Mouse (Mus musculus): Measurements from ENCODE around the gene Zfp874a. TPM values are rescaled to one million over a fixed set of nuclear protein-coding genes. Genes with fewer than 3 reads are reported as not detected.
"Not testable (repeated sequence)": the region's sequence is repeated elsewhere in the genome, so short reads cannot be mapped to it uniquely, and the experiment has no call there.

Zfp874a gene
- polyA plus RNA-seq, 1 experiment from 2014 or later, result 6.0 TPM

DNA sequence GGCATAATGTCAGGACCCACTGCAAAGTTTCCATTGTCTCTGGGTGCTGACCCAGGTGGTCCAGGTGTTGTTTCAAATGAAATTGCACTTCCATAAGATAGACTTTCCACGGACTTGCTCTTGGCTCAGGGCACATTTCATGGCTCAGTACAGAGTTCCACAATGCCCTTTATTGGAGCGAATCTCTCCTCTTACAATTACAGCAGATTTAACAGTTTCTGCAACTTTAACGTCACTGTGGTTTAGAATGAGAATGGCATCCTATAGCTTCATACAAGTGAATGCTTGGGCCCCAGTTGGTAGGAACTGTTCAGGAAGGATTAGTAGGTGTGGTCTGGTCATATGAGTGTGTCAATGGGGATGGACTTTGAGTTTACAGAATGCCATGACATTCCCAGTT, 14.3 kb downstream of the Zfp874a start:
- H3K36me3 ChIP-seq (replicated peaks); H3K9ac ChIP-seq; H3K27ac ChIP-seq (replicated peaks); ATAC-seq (ENCODE audit: insufficient read depth); H3K4me3 ChIP-seq (replicated peaks); H3K27me3 ChIP-seq; H3K4me1 ChIP-seq (replicated peaks); H3K9me3 ChIP-seq (replicated peaks); H3K4me2 ChIP-seq: not testable (repeated sequence)
- WGBS (ENCODE audit: insufficient replicate concordance), result 63% methylated on average over 1 of the region's 3 CpGs

DNA sequence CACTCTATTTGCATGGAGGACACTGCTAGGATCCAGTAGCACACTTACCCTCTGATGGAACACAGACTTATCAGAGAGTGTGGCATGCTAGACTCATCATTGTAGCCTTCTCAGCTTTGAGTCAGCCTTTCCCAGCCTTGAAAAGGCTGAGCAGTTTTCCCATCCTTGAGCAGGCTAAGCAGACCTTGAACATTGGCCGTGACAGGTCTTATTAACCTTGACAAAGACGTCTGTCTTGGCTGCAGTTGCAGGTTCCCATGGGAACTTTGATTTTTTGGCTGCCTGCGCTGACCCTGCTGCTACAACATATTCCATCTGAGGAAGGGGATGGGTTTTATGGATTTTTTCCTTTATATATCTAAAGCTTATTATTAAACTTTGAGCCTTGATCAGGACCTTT, 23.3 kb downstream of the Zfp874a start:
- H3K4me3 ChIP-seq (replicated peaks), result no peak overlapping the region
- no peaks in the 10 kb centered on the region for H3K36me3 ChIP-seq (replicated peaks)
- ATAC-seq (ENCODE audit: insufficient read depth), result no peak
- no peak overlapping the region for H3K27ac ChIP-seq (replicated peaks)
- no peaks in the 10 kb centered on the region for H3K27me3 ChIP-seq
- H3K4me1 ChIP-seq (replicated peaks), result no peaks in the 10 kb centered on the region
- no peaks in the 10 kb centered on the region for H3K9me3 ChIP-seq (replicated peaks)
- WGBS (ENCODE audit: insufficient replicate concordance), result 65% methylated on average over 3 of the region's 3 CpGs
- H3K9ac ChIP-seq, result no peak overlapping the region
- no peak overlapping the region for H3K4me2 ChIP-seq

DNA sequence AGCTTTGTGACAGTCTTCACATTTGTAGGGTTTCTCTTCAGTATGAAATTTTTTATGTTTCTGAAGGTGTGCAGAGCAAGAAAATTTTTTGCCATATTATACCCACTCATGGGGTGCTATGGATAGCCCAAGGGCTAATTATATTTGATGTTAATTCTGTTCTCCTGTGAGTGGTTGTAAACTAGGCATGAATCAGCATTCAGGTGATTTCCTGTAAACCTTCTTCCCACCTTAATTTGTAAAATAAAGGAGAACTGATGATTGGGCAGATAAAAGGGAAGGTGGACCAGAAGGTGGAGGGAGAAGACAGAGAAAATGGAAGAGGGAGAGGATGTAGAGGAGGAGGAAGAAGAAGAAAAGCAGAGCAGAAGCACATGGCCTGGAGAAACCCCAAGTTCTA, 25.7 kb downstream of the Zfp874a start:
- not testable (repeated sequence) for H3K27me3 ChIP-seq; H3K4me2 ChIP-seq; ATAC-seq (ENCODE audit: insufficient read depth)

DNA sequence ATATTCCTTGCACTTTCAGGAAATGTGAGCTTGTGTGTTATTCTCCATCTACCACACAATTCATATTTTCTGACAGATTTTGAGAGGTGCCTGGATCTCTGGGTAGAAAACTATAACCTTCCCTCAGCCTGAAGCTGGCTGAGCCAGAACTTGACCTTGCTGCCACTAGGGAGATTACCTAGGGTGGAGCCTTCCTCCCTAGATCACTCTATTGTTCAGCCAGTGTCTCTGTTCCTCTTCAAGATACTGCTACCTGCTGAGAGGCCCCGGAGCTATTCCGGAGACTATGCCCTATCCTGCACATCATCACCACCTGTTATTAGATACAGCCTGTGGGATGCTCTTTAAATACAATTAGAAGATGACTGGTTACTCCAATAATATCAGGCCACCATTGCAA, 28.9 kb downstream of the Zfp874a start:
- H3K9ac ChIP-seq; H3K36me3 ChIP-seq (replicated peaks); ATAC-seq (ENCODE audit: insufficient read depth); H3K4me3 ChIP-seq (replicated peaks); H3K4me2 ChIP-seq; H3K27me3 ChIP-seq; H3K4me1 ChIP-seq (replicated peaks); H3K27ac ChIP-seq (replicated peaks); H3K9me3 ChIP-seq (replicated peaks): not testable (repeated sequence)
- 73% methylated on average over 2 of the region's 2 CpGs for WGBS (ENCODE audit: insufficient replicate concordance)

More for the DNA sequence above, 25.7 kb downstream of the Zfp874a start:
- not testable (repeated sequence) for H3K9ac ChIP-seq; H3K4me1 ChIP-seq (replicated peaks); H3K36me3 ChIP-seq (replicated peaks); H3K27ac ChIP-seq (replicated peaks); H3K9me3 ChIP-seq (replicated peaks); H3K4me3 ChIP-seq (replicated peaks)

DNA sequence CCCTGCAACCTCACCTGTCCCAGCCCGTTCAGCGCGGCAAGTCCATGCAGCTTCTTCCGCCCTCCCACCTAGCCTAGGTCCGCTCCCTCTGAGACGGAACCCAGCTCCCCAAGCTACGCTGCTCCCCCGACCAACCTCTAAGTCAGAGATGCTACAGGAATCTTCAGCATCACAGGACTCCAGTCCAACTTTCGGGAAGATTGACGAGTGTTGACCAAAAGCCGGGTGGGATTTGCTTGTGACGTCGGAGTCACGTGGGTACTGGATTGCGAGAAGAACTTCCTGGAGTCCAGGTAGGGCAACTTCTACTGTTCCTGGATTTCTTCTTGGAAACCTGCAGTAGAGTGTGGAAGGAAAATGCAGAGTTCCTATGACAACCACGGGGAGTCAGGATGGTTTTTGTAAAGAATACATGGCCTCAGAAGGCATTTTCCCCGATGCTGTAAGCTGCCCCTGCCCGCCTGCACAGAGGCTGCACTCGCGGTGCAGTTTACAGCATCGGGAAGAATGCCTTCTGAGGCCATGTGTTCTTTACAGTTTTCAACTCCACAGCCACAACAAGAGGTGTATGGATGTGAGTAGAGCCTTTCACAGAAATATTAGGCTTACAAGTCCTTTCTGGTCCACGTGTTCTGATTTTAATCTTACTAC, 30.1 kb downstream of the Zfp874a start, which contains the start of gene Zfp459:
Zfp459 (minus strand) TSS at position 212 of the 651 bp plus-strand sequence.
- no peaks in the 10 kb centered on the region for H3K9me3 ChIP-seq (replicated peaks)
- H3K27me3 ChIP-seq, result no peaks in the 10 kb centered on the region
- H3K9ac ChIP-seq, result peak within 1 kb of the TSS; percentile 39; the same call in 1 of the 2 replicates
- peaks cover 7% of the 10 kb centered on the region for H3K4me1 ChIP-seq (replicated peaks)
- H3K4me2 ChIP-seq, result peak within 1 kb of the TSS; percentile 74
- no peaks in the 10 kb centered on the region for H3K36me3 ChIP-seq (replicated peaks)
- ATAC-seq (ENCODE audit: insufficient read depth), result peak; percentile 64
- peak within 1 kb of the TSS; percentile 64 for H3K4me3 ChIP-seq (replicated peaks)
- H3K27ac ChIP-seq (replicated peaks), result no peak within 1 kb of the TSS
- WGBS (ENCODE audit: insufficient replicate concordance), result 1% methylated on average over 22 of the region's 22 CpGs

DNA sequence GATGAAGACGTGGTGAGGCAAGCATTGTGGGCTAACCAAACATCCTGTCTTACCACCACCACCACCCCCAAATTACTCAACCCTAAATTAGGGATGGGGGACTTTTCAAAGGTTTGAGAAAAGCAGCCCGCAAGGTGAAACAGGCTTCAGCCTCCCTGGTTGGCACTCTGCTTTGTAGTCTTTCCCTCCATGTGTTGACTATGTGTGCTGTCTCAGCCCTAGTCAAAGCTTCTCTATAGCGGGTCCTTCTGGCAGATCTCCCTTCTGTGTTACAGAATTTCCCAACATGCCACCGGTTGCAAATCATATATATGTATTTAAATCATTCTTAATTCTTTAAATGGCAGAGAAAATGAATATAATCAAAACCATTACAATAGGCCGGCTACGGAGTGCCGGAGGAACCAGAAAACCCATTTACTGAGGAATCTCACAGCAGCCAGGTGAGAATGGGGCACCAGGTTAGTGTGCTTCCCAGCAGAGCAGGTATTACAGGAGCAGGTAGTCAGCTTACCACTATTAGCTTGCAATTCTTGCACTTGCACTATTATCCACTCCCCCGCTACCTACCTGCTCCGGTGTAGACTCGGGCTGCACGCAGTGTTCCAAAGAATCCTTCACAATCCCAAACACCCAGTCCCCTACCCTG, 30.7 kb downstream of the Zfp874a start:
- ATAC-seq (ENCODE audit: insufficient read depth), result 0 out of 2 replicates have a peak, but pooled peaks have one; percentile 25
- WGBS (ENCODE audit: insufficient replicate concordance), result 31% methylated on average over 11 of the region's 11 CpGs
- H3K9ac ChIP-seq, result peak overlapping the region; percentile 39; the same call in 1 of the 2 replicates
- peak overlapping the region; percentile 64 for H3K4me3 ChIP-seq (replicated peaks)
- no peaks in the 10 kb centered on the region for H3K36me3 ChIP-seq (replicated peaks)
- H3K4me2 ChIP-seq, result peak overlapping the region; percentile 74
- no peaks in the 10 kb centered on the region for H3K9me3 ChIP-seq (replicated peaks)
- peaks cover 7% of the 10 kb centered on the region for H3K4me1 ChIP-seq (replicated peaks)
- H3K27ac ChIP-seq (replicated peaks), result no peak overlapping the region
- no peaks in the 10 kb centered on the region for H3K27me3 ChIP-seq

DNA sequence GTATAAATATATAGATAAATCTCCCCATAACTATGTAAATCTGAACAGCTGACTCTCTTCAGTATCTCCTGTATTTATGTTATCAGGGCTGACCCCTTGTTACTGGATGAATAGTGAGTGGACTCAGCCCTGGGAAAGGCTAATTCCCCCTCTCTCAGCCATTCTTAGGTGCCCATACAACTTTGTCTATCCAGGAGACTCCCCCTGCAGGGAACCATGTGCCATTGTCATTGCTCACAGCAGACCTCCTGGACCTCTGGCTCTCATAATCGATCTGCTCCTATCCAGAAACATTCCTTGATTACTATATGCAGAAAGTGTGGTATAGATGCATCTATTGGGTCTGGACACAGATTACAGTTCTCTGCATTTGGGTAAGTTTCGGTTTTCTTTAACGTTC, 34.6 kb downstream of the Zfp874a start:
- Histone ChIP-seq H3K9me3 (replicated peaks) (no peaks in the 10 kb centered on the region), H3K36me3 (replicated peaks) (no peaks in the 10 kb centered on the region), H3K4me3 (replicated peaks) (no peak overlapping the region), H3K4me2 (no peak overlapping the region), H3K9ac (no peak overlapping the region), H3K27me3 (no peaks in the 10 kb centered on the region), H3K4me1 (replicated peaks) (peaks cover 7% of the 10 kb centered on the region), H3K27ac (replicated peaks) (no peak overlapping the region)
- 68% methylated on average over 3 of the region's 3 CpGs for WGBS (ENCODE audit: insufficient replicate concordance)
- ATAC-seq (ENCODE audit: insufficient read depth), result no peak

DNA sequence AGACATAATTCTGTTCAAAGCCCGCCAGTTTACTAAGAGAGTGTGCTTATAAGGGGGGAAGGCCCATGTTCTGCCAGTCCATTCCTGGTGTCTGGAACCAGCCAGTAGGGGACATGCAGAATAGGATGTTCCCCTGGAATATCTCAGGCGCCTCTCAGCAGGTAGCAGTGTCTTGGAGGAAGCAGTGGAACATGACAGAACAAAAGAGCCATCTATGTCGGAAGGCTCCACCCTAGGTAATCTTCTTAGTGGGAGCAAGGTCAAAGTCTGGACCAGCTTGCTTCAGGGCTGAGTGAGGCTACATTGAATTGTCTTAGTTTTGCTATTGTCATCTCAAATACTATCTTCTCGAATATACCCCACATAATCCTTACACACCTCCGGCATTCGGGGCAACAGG, 35.7 kb downstream of the Zfp874a start:
- ATAC-seq (ENCODE audit: insufficient read depth), result no peak
- 65% methylated on average over 6 of the region's 6 CpGs for WGBS (ENCODE audit: insufficient replicate concordance)

DNA sequence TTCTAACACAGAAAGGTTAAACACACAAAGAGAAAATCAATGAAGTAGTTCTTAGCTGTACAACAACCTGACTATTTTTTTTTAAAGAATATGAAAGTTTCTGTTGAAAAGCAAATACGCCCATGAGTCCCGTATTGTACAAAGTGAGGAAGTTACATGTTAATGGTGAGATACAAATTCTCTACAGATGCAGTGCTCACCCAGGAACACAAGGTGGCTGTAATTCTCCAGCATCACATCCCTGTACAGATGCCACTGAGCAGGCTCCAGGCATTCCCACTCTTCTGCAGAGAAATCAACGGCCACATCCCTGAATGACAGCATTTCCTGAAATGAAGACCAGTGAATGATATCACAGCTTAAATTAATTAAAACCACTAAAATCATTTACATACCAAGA, 37.8 kb downstream of the Zfp874a start:
- not testable (repeated sequence) for H3K27ac ChIP-seq (replicated peaks); H3K9me3 ChIP-seq (replicated peaks); H3K4me3 ChIP-seq (replicated peaks); H3K4me1 ChIP-seq (replicated peaks); H3K4me2 ChIP-seq; H3K36me3 ChIP-seq (replicated peaks); ATAC-seq (ENCODE audit: insufficient read depth); H3K27me3 ChIP-seq; H3K9ac ChIP-seq
- WGBS (ENCODE audit: insufficient replicate concordance), result 64% methylated on average over 3 of the region's 3 CpGs

More for the DNA sequence above, 35.7 kb downstream of the Zfp874a start:
- no peak overlapping the region for H3K4me2 ChIP-seq
- no peaks in the 10 kb centered on the region for H3K27me3 ChIP-seq
- H3K4me3 ChIP-seq (replicated peaks), result no peak overlapping the region
- no peaks in the 10 kb centered on the region for H3K9me3 ChIP-seq (replicated peaks)
- H3K27ac ChIP-seq (replicated peaks), result no peak overlapping the region
- no peaks in the 10 kb centered on the region for H3K36me3 ChIP-seq (replicated peaks)
- no peak overlapping the region for H3K9ac ChIP-seq
- peaks cover under 1% of the 10 kb centered on the region for H3K4me1 ChIP-seq (replicated peaks)

DNA sequence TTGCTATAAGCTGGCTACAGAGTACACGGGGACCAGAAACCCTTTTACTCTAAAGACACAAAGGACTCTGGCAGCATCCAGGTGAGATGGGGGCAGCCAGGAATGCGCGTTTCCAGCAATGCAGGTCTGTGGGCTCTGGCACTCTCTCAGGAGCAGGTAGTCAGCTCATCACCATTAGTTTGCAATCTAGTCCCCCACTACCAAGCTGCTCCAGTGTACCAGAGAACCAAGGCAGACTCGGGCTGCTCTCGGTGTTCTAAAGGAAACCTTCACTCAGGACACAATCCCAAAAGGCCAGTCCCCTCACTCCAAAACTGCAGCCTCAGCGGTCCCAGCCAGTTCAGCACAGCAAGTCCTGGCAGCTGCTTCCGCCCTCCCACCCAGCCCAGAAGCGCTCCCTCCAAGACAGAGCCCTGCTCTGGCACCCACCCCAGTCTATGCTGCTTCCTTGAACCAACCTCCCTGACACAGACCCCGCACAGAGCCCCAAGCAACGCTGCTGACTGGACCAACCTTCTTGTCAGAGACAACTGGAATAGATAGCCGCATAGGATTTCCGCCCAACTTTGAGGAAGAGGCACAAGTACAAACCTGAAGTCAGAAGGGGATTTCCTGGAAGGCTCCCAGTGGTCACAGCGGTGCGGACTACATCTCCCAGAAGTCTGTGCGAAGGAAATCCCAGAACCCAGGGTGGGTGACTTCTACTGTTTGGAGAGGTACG, 52.1 kb downstream of the Zfp874a start, which contains the start of gene Zfp429:
Zfp429 (minus strand) TSS at position 637 of the 721 bp plus-strand sequence.
- not testable (repeated sequence) for H3K27me3 ChIP-seq; H3K36me3 ChIP-seq (replicated peaks); H3K4me1 ChIP-seq (replicated peaks); H3K9me3 ChIP-seq (replicated peaks); H3K27ac ChIP-seq (replicated peaks)
- ATAC-seq (ENCODE audit: insufficient read depth), result peak; percentile 88
- Histone ChIP-seq H3K9ac (peak within 1 kb of the TSS; percentile 43; the same call in 1 of the 2 replicates), H3K4me3 (replicated peaks) (peak within 1 kb of the TSS; percentile 65), H3K4me2 (peak within 1 kb of the TSS; percentile 71)
- WGBS (ENCODE audit: insufficient replicate concordance), result 4% methylated on average over 16 of the region's 16 CpGs

DNA sequence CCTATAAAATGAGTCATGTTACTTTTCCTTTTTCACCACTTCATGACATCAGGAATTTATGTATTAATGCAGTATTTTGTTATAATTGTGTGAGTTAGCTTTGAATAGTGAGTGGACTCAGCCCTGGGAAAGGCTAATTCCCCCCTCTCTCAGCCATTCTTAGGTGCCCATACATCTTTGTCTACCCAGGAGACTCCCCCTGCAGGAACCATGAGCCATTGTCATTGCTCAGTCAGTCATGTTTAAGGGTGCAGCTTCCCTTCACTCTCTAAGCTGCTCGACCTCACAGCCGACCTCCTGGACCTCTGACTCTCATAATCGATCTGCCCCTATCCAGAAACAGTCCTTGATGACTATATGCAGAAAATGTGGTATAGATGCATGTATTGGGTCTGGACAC, 75.2 kb downstream of the Zfp874a start:
- H3K4me2 ChIP-seq; H3K27ac ChIP-seq (replicated peaks); H3K9ac ChIP-seq; H3K36me3 ChIP-seq (replicated peaks); H3K4me1 ChIP-seq (replicated peaks); H3K9me3 ChIP-seq (replicated peaks); H3K4me3 ChIP-seq (replicated peaks); H3K27me3 ChIP-seq; ATAC-seq (ENCODE audit: insufficient read depth): not testable (repeated sequence)
- WGBS (ENCODE audit: insufficient replicate concordance), result 40% methylated on average over 3 of the region's 3 CpGs
